Mouse (Mus musculus): ENCODE measurements around the gene Wfdc15b.

DNA sequence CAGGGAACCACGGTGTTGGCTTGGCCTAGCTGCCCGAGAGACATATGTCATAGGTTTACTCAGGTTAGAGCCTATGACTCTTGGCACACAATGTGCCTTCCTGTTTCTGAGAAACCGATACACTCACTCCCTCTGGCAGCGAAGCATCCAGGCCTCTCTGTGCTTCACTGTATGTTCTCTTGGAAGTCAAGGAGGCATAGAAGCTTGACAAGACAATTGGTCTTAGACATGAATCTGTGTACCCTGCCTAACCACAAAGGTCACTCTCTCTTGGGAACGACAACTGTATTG lies 24.8 kb downstream of the Wfdc15b start:
- TF ChIP-seq GATA1 (IDR thresholded peaks at IDR 0.05; ENCODE audit: low read length), result no peak
- no peak for TF ChIP-seq TAL1 (IDR thresholded peaks at IDR 0.05; ENCODE audit: low read length)

All from erythroblast, embryonic 14.5 days (primary cell).